Mouse (Mus musculus): ENCODE data around the gene Myom1.
"Not testable (repeated sequence)": the region's sequence is repeated elsewhere in the genome, so short reads cannot be mapped to it uniquely, and the experiment has no call there.

- TF ChIP-seq CTCF (conservative IDR thresholded peaks at IDR 0.05; ENCODE audit: low read length); POU5F1 (IDR thresholded peaks at IDR 0.05; ENCODE audit: borderline replicate concordance, low read length): not testable (repeated sequence)
Observed at GRCm38 (mm10) chr17:70974065-70974464, 28.4 kb upstream of the Myom1 start.
